Mouse (Mus musculus): ENCODE results near the gene Ripor2.

DNA sequence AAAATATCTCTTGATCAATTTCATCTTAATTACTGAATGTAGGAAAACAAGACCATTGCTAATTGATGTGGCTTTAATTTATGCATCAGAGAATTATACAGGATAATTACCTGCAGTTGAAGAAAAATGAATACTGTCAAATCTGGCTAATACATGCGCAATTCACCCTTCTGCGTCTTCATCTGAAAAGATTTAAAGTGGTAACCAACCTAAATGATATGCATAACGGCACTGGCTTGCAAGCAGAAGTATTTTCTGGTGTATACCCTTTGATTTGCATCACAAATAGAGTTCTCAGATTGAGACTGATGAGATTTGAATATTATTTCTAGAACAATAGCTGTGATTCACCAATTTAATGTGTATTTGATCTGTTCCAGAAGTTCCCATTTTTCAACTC is 66.7 kb downstream of the Ripor2 start:
- TF ChIP-seq CTCF (IDR thresholded peaks at IDR 0.05; ENCODE audit: low read depth) (no peak), EP300 (IDR thresholded peaks at IDR 0.05; ENCODE audit: low read depth) (no peak)
